Mouse (Mus musculus) testis, adult 10 weeks (tissue): ENCODE measurements around the gene Mrc2. TPM values are rescaled to one million over a fixed set of nuclear protein-coding genes. Genes with fewer than 3 reads are reported as not detected.

Experiments
- polyA plus RNA-seq: library from polyadenylated mRNA; stranded (reverse); fragments of 350-450 nt; fragmentation: Illumina TruSeq; extraction: RNeasy Lipid Tissue Mini Kit (QIAGEN cat#74804); gene quantifications from one replicate; pipeline ENCODE4 v1.2.3, GENCODE M21; 2014; ENCODE audit warnings: low read depth, low replicate concordance

Gene Mrc2
- 0.06 TPM for polyA plus RNA-seq

GRCm38 (mm10) chr11:105292124-105293071, at the start of gene Mrc2:
Gene Mrc2, plus strand, starts transcription at chr11:105292643.

Other genes with a start within 250 kb of the Mrc2 start
- gene Efcab3, start 229.1 kb upstream of the Mrc2 start, polyA plus RNA-seq, result 494 TPM
- 18.0 TPM for gene Mettl2, start 166.2 kb upstream of the Mrc2 start, polyA plus RNA-seq
- gene Gm10842, start 145.8 kb upstream of the Mrc2 start, polyA plus RNA-seq, result not detected
- gene Tlk2, start 113.8 kb upstream of the Mrc2 start, polyA plus RNA-seq, result 362 TPM
- 660 TPM for gene March10, start 164.1 kb downstream of the Mrc2 start, polyA plus RNA-seq